Mouse (Mus musculus): ENCODE measurements around the gene Ldlrap1. TPM values are rescaled to one million over a fixed set of nuclear protein-coding genes. Genes with fewer than 3 reads are reported as not detected.
A peak's percentile ranks its signal among the peaks of the same experiment; 100 is the strongest.

Gene Ldlrap1
- polyA plus RNA-seq, 1 experiment: 1.7 TPM

DNA sequence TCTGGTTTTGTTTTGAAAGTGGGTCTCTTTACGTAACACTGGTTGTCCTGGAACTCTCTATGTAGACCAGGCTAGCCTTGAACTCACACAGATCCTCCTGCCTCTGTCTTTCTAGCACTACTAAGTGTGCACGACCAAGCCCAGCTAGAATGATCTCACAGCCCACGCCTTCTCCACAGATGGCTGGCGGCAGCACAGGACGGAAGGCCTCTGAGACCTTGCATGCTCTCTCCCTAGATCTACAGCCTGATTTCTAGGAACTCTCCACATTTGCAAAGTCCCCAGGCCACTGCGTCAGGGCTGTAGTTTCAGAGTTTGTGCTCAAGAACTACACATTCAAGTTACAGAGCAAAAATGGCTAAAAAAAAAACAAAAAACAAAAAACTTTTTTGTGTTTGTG lies 6.3 kb upstream of the Ldlrap1 start:
- H3K27ac ChIP-seq (ENCODE audit: control insufficient read depth, insufficient read depth, low read depth, low read length): no peak overlapping the region
- no peak overlapping the region for H3K4me3 ChIP-seq (ENCODE audit: control insufficient read depth, low read depth, low read length)
- TF ChIP-seq CTCF (IDR thresholded peaks at IDR 0.05; ENCODE audit: control insufficient read depth, insufficient read depth, insufficient replicate concordance, low read depth, low read length) (no peak), POLR2A (IDR thresholded peaks at IDR 0.05; ENCODE audit: control insufficient read depth, low read depth, low read length) (no peak)
- H3K36me3 ChIP-seq (ENCODE audit: control insufficient read depth, insufficient read depth, low read length): no peaks in the 10 kb centered on the region
- H3K27me3 ChIP-seq (ENCODE audit: control insufficient read depth, insufficient read depth, low read length): no peaks in the 10 kb centered on the region
- peaks cover under 1% of the 10 kb centered on the region; the same call in 1 of the 2 replicates for H3K4me1 ChIP-seq (ENCODE audit: control insufficient read depth, insufficient read depth, low read length)

DNA sequence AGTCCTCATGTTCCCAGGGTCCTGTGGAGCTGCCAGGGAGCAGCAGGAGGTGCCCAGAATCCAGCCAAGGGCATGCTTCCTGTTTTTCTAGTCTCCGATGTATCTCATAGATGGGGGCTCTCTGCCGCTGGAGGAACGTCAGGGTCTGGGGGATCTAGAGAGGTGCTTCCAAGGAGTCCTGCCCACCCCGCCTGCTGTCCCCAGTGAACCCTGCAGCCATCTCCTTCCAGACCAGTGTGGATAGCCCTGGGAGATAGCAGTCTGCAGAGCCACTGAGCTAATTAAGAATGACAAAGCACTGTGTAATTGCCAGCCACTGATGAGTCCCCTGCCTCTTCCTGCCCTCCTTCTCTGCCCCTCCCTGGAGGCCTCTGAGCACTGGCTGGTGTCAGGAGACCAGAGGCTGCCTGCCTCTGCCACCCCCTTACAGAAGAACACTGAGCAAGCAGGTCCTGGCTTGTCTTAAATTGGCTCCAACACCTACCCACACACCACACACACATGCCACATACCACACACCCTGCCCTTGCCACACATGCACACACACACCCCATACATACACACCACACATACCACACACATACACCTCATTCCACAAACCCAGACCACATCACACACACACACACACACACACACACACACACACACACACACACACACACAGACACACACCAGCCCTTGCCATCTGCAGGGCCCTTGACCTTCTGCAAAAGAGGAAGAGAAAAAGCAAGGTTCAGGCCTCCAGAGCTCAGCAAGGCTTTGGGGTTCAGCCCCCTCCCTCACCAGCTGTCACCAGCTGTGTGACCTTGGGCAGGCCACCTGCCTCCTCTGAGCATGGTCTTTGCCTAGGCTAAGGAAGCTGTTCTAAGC lies 5.2 kb upstream of the Ldlrap1 start:
- Histone ChIP-seq H3K36me3 (ENCODE audit: control insufficient read depth, insufficient read depth, low read length) (no peaks in the 10 kb centered on the region), H3K27ac (ENCODE audit: control insufficient read depth, insufficient read depth, low read depth, low read length) (no peak overlapping the region), H3K4me1 (ENCODE audit: control insufficient read depth, insufficient read depth, low read length) (peaks cover 5% of the 10 kb centered on the region), H3K27me3 (ENCODE audit: control insufficient read depth, insufficient read depth, low read length) (no peaks in the 10 kb centered on the region), H3K4me3 (ENCODE audit: control insufficient read depth, low read depth, low read length) (no peak overlapping the region)
- TF ChIP-seq POLR2A (IDR thresholded peaks at IDR 0.05; ENCODE audit: control insufficient read depth, low read depth, low read length): no peak
- no peak for TF ChIP-seq CTCF (IDR thresholded peaks at IDR 0.05; ENCODE audit: control insufficient read depth, insufficient read depth, insufficient replicate concordance, low read depth, low read length)

DNA sequence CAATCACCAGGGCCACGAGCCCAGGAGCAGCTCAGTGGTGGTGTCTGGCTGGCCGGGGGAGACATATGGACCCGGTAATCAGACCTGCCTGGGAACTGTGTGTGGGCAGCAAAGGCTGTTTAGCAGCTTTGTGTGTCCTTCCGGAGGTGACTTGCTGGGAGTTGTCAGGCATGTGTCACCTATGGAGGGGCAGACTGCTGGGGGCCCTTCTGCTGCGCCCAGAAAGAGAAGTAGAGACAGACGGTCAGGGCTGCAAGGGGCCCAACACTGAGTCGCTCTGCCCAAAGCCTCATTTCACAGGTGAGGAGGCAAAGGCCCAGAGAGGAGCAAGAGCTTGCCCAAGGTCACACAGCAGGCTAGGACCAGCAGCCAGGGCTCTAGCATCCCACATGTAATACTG lies 2.1 kb upstream of the Ldlrap1 start:
- Histone ChIP-seq H3K4me3 (ENCODE audit: control insufficient read depth, low read depth, low read length) (no peak overlapping the region), H3K4me1 (ENCODE audit: control insufficient read depth, insufficient read depth, low read length) (peaks cover 17% of the 10 kb centered on the region), H3K27me3 (ENCODE audit: control insufficient read depth, insufficient read depth, low read length) (no peaks in the 10 kb centered on the region), H3K36me3 (ENCODE audit: control insufficient read depth, insufficient read depth, low read length) (no peaks in the 10 kb centered on the region), H3K27ac (ENCODE audit: control insufficient read depth, insufficient read depth, low read depth, low read length) (no peak overlapping the region)
- TF ChIP-seq POLR2A (IDR thresholded peaks at IDR 0.05; ENCODE audit: control insufficient read depth, low read depth, low read length) (no peak), CTCF (IDR thresholded peaks at IDR 0.05; ENCODE audit: control insufficient read depth, insufficient read depth, insufficient replicate concordance, low read depth, low read length) (no peak)

DNA sequence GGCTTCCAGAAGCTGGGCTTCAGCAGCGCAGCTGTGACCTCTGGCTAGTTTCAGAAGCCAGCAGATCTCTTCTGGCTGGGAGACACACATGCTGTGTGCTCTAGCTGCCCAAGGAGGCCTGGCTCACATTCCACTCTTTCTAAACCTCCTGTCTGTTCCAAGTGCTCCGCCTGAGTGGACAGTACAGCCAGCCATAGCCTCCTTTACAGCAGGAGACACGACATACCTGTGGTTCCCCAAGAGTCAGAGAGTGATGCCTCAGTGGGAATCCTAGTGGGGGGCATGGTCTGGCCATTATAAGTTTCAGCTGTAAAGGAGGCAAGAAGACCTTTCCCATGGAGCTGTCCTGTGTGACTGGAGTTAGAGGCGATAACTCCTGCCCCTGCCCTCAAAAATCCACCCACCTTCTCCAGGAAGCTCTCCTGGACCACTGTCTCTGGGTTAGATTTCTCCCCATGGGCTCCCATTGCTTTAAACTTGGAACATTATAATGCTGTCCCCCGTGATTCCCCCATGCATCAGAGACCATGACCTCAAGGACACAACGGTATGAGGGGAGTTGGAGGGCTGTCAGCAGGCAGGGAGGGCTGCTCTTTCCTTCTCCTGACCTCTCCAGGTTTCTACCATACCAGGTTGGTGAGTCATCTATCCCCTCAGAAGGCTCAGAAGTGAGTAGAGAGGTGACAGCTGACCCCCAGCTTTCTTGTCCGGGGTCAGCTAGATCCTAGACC lies 1.4 kb upstream of the Ldlrap1 start:
- Histone ChIP-seq H3K4me1 (ENCODE audit: control insufficient read depth, insufficient read depth, low read length) (peaks cover 17% of the 10 kb centered on the region), H3K36me3 (ENCODE audit: control insufficient read depth, insufficient read depth, low read length) (no peaks in the 10 kb centered on the region), H3K4me3 (ENCODE audit: control insufficient read depth, low read depth, low read length) (no peak overlapping the region), H3K27ac (ENCODE audit: control insufficient read depth, insufficient read depth, low read depth, low read length) (no peak overlapping the region), H3K27me3 (ENCODE audit: control insufficient read depth, insufficient read depth, low read length) (no peaks in the 10 kb centered on the region)
- TF ChIP-seq CTCF (IDR thresholded peaks at IDR 0.05; ENCODE audit: control insufficient read depth, insufficient read depth, insufficient replicate concordance, low read depth, low read length): no peak
- no peak for TF ChIP-seq POLR2A (IDR thresholded peaks at IDR 0.05; ENCODE audit: control insufficient read depth, low read depth, low read length)

DNA sequence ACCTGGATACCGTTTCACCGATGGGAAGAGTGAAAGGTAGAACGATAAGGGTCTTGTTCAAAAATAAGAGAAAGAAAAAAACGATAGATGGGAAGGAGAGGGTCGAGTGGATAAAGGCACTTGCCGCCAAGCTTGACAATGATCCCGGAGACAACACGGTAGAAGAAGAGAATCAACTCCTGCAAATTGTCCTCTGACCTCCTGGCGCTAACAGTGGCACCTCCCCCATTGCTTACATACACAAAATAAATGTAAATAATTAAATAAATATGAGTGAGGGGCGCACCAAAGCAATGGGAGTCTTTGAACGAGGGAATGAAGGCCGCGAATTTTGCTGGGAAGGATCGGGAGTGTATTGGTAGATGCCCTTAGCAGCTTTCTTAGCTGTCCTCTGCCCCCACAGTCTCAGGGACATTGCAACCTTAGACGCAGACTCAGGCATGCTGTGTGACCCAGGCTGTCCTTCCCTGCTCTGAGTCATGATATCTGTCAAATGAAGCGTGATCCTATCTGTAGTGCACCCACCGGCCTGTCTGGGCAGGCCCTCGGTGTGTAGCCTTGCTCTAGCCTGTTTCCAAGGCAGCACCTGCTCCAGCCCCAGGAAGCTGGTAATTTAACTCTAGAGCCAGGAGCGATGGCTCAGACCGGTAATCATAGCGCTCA lies 533 bp upstream of the Ldlrap1 start:
- H3K4me1 ChIP-seq (ENCODE audit: control insufficient read depth, insufficient read depth, low read length): peaks cover 17% of the 10 kb centered on the region
- H3K27me3 ChIP-seq (ENCODE audit: control insufficient read depth, insufficient read depth, low read length): no peaks in the 10 kb centered on the region

DNA sequence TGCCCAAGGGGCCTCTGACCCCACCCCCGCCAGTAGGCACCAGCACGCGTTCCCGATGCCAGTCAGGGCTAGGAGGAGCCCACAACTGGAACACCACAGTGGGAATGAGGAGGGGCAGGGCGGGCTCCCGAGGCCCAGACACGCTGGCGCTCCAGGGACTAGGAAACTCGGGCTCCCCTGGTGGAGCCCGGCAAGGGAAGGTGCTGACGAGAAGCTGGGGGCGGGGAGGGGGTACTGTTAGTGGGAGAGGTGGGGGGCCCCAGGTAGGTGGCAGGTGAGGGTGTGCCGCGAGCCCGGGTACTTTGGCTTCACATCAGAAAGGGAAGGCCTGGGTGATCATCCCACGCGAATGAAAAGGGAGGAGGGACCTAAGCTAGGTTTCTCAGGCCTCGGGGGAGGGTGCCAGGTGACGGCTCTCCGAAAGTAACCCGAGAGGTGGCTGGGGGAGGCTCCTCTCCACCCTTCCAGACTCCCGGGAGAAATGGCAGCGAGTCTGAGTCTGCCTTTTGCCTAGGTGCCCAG lies 859 bp downstream of the Ldlrap1 start:
- TF ChIP-seq CTCF (IDR thresholded peaks at IDR 0.05; ENCODE audit: control insufficient read depth, insufficient read depth, insufficient replicate concordance, low read depth, low read length) (no peak), POLR2A (IDR thresholded peaks at IDR 0.05; ENCODE audit: control insufficient read depth, low read depth, low read length) (no peak)
- H3K27ac ChIP-seq (ENCODE audit: control insufficient read depth, insufficient read depth, low read depth, low read length): no peak overlapping the region; the same call in 1 of the 2 replicates
- peak overlapping the region; percentile 89 for H3K4me3 ChIP-seq (ENCODE audit: control insufficient read depth, low read depth, low read length)
- peaks cover 17% of the 10 kb centered on the region for H3K4me1 ChIP-seq (ENCODE audit: control insufficient read depth, insufficient read depth, low read length)
- H3K27me3 ChIP-seq (ENCODE audit: control insufficient read depth, insufficient read depth, low read length): no peaks in the 10 kb centered on the region
- no peaks in the 10 kb centered on the region for H3K36me3 ChIP-seq (ENCODE audit: control insufficient read depth, insufficient read depth, low read length)

More for the DNA sequence above, 533 bp upstream of the Ldlrap1 start:
- TF ChIP-seq CTCF (IDR thresholded peaks at IDR 0.05; ENCODE audit: control insufficient read depth, insufficient read depth, insufficient replicate concordance, low read depth, low read length) (no peak), POLR2A (IDR thresholded peaks at IDR 0.05; ENCODE audit: control insufficient read depth, low read depth, low read length) (no peak)
- H3K36me3 ChIP-seq (ENCODE audit: control insufficient read depth, insufficient read depth, low read length): no peaks in the 10 kb centered on the region
- H3K27ac ChIP-seq (ENCODE audit: control insufficient read depth, insufficient read depth, low read depth, low read length): no peak overlapping the region
- H3K4me3 ChIP-seq (ENCODE audit: control insufficient read depth, low read depth, low read length): peak overlapping the region; percentile 89

Data from testis, adult 2 months (tissue).